Mouse (Mus musculus) embryonic facial prominence, embryonic 13.5 days (tissue): Measurements from ENCODE around the gene Klhl33. TPM values are rescaled to one million over a fixed set of nuclear protein-coding genes. Genes with fewer than 3 reads are reported as not detected.
"Not testable (repeated sequence)": the region's sequence is repeated elsewhere in the genome, so short reads cannot be mapped to it uniquely, and the experiment has no call there.

Source experiments
- ATAC-seq: fragments of 200-750 bp; cut with Nextera tagmentation; 2 replicates; pipeline ENCODE4 v1.8.0; 2017; ENCODE audit warnings: low read depth; ENCODE audit not compliant: insufficient number of reproducible peaks, insufficient read depth, low FRiP score, low TSS enrichment
- H3K27ac ChIP-seq: fragments of 300-500 bp; sonication (generic); 2 replicates; pipeline ENCODE4 v1.5.1; 2015; ENCODE audit warnings: moderate library complexity, mild to moderate bottlenecking, inconsistent platforms
- H3K27me3 ChIP-seq: fragments of 300-500 bp; sonication (generic); 2 replicates; pipeline ENCODE4 v1.6.1; 2015; ENCODE audit warnings: mild to moderate bottlenecking, inconsistent platforms
- H3K36me3 ChIP-seq: fragments of 300-500 bp; sonication (generic); 2 replicates; pipeline ENCODE4 v1.6.1; 2015; ENCODE audit warnings: mild to moderate bottlenecking, inconsistent platforms
- H3K4me1 ChIP-seq: fragments of 300-500 bp; sonication (generic); 2 replicates; pipeline ENCODE4 v1.6.1; 2015; ENCODE audit warnings: inconsistent platforms
- H3K4me2 ChIP-seq: fragments of 300-500 bp; sonication (generic); 2 replicates; pipeline ENCODE4 v1.6.1; 2015; ENCODE audit warnings: moderate library complexity, mild to moderate bottlenecking, inconsistent platforms
- H3K4me3 ChIP-seq: fragments of 300-500 bp; sonication (generic); 2 replicates; pipeline ENCODE4 v1.5.1; 2015; ENCODE audit warnings: mild to moderate bottlenecking, inconsistent platforms
- H3K9ac ChIP-seq: fragments of 300-500 bp; sonication (generic); 2 replicates; pipeline ENCODE4 v1.6.1; 2015; ENCODE audit warnings: mild to moderate bottlenecking, inconsistent platforms
- H3K9me3 ChIP-seq: fragments of 300-500 bp; sonication (generic); 2 replicates; pipeline ENCODE4 v1.6.1; 2016; ENCODE audit warnings: inconsistent platforms
- WGBS: fragments of 180-500 bp; shearing (Covaris S2); methylation state at CpG from one replicate; pipeline ENCODE4 v1.1.7; 2015; ENCODE audit warnings: mixed read lengths; 5-methylcytosine and 5-hydroxymethylcytosine counted together
- polyA plus RNA-seq: library from polyadenylated mRNA; unstranded; fragments of >200 nt; fragmentation: Nextera tagmentation; extraction: Ambion mirVana; gene quantifications from 2 replicates; pipeline ENCODE4 v1.2.1, GENCODE M21; 2015

Klhl33 gene
- polyA plus RNA-seq, 1 experiment from 2014 or later = 0.37 TPM

- Histone ChIP-seq H3K9me3 (no peaks in the 10 kb centered on the region), H3K27ac (0 out of 2 replicates have a peak overlapping the region, but pooled peaks have one; percentile 58), H3K9ac (peak overlapping the region; percentile 73), H3K36me3 (no peaks in the 10 kb centered on the region; the same call in 1 of the 2 replicates), H3K4me2 (peak overlapping the region; percentile 64), H3K4me3 (peak overlapping the region; percentile 49), H3K4me1 (peaks cover 5% of the 10 kb centered on the region; the same call in 1 of the 2 replicates), H3K27me3 (no peaks in the 10 kb centered on the region)
- 23% methylated on average over 5 of the region's 5 CpGs for WGBS
- no peak for ATAC-seq
These were observed 26.5 kb downstream of the Klhl33 start for GRCm38 (mm10) chr14:50870805-50871143.

GRCm38 (mm10) chr14:50869889-50870804, 27.2 kb downstream of the Klhl33 start, which contains the start of gene Tep1:
TSS of gene Tep1 (minus strand) at chr14:50870560.
- Histone ChIP-seq H3K9ac (peak within 1 kb of the TSS; percentile 73), H3K4me3 (peak within 1 kb of the TSS; percentile 49), H3K4me2 (peak within 1 kb of the TSS; percentile 64), H3K27me3 (no peaks in the 10 kb centered on the region), H3K36me3 (no peaks in the 10 kb centered on the region; the same call in 1 of the 2 replicates), H3K27ac (peak within 1 kb of the TSS; percentile 58), H3K4me1 (peaks cover 5% of the 10 kb centered on the region; the same call in 1 of the 2 replicates), H3K9me3 (no peaks in the 10 kb centered on the region)
- ATAC-seq = peak; percentile 85
- WGBS = 6% methylated on average over 32 of the region's 32 CpGs

- no peaks in the 10 kb centered on the region; the same call in 1 of the 2 replicates for H3K36me3 ChIP-seq
- ATAC-seq = no peak
- no peaks in the 10 kb centered on the region for H3K27me3 ChIP-seq
- H3K9ac ChIP-seq = no peak overlapping the region
- no peak overlapping the region for H3K27ac ChIP-seq
- H3K4me2 ChIP-seq = no peak overlapping the region
- H3K4me1 ChIP-seq = peaks cover 5% of the 10 kb centered on the region; the same call in 1 of the 2 replicates
- H3K4me3 ChIP-seq = no peak overlapping the region
- H3K9me3 ChIP-seq = no peaks in the 10 kb centered on the region
- 87% methylated on average over 5 of the region's 5 CpGs for WGBS
These were observed 28.7 kb downstream of the Klhl33 start for GRCm38 (mm10) chr14:50868656-50869055.

- 80% methylated on average over 4 of the region's 4 CpGs for WGBS
- Histone ChIP-seq H3K9me3 (no peaks in the 10 kb centered on the region), H3K27ac (no peak overlapping the region), H3K4me2 (no peak overlapping the region), H3K36me3 (no peaks in the 10 kb centered on the region; the same call in 1 of the 2 replicates), H3K4me1 (peaks cover 5% of the 10 kb centered on the region; the same call in 1 of the 2 replicates), H3K27me3 (no peaks in the 10 kb centered on the region), H3K4me3 (no peak overlapping the region), H3K9ac (no peak overlapping the region)
- no peak for ATAC-seq
These were observed 29.1 kb downstream of the Klhl33 start for GRCm38 (mm10) chr14:50868211-50868610.

GRCm38 (mm10) chr14:50866966-50867365, 30.3 kb downstream of the Klhl33 start:
- Histone ChIP-seq H3K9ac (no peak overlapping the region), H3K36me3 (peaks cover 7% of the 10 kb centered on the region; the same call in 1 of the 2 replicates), H3K9me3 (no peaks in the 10 kb centered on the region), H3K27me3 (no peaks in the 10 kb centered on the region), H3K27ac (no peak overlapping the region), H3K4me3 (no peak overlapping the region), H3K4me1 (peaks cover 5% of the 10 kb centered on the region; the same call in 1 of the 2 replicates), H3K4me2 (no peak overlapping the region)
- no peak for ATAC-seq
- WGBS = 92% methylated on average over 3 of the region's 3 CpGs

- H3K4me3 ChIP-seq, H3K4me1 ChIP-seq, H3K9ac ChIP-seq, H3K27ac ChIP-seq, H3K4me2 ChIP-seq, H3K9me3 ChIP-seq, H3K27me3 ChIP-seq, ATAC-seq: not testable (repeated sequence)
- H3K36me3 ChIP-seq = peaks cover 12% of the 10 kb centered on the region; the same call in 1 of the 2 replicates
These were observed 32.3 kb downstream of the Klhl33 start for GRCm38 (mm10) chr14:50865005-50865404.

GRCm38 (mm10) chr14:50862641-50863040, 34.7 kb downstream of the Klhl33 start:
- Histone ChIP-seq H3K9ac (no peak overlapping the region), H3K4me3 (no peak overlapping the region), H3K36me3 (peaks cover 20% of the 10 kb centered on the region), H3K9me3 (no peaks in the 10 kb centered on the region), H3K4me2 (no peak overlapping the region), H3K4me1 (no peaks in the 10 kb centered on the region), H3K27me3 (no peaks in the 10 kb centered on the region), H3K27ac (no peak overlapping the region)
- WGBS = 86% methylated on average over 10 of the region's 10 CpGs
- ATAC-seq = no peak

- Histone ChIP-seq H3K27me3 (no peaks in the 10 kb centered on the region), H3K4me2 (no peak overlapping the region), H3K4me1 (no peaks in the 10 kb centered on the region), H3K4me3 (no peak overlapping the region), H3K9ac (no peak overlapping the region), H3K9me3 (no peaks in the 10 kb centered on the region), H3K27ac (no peak overlapping the region), H3K36me3 (peaks cover 27% of the 10 kb centered on the region)
- ATAC-seq = no peak
- 88% methylated on average over 5 of the region's 5 CpGs for WGBS
These were observed 41.5 kb downstream of the Klhl33 start for GRCm38 (mm10) chr14:50855788-50856187.

Other genes starting within 250 kb of the Klhl33 start
- gene Olfr747, start 204.3 kb downstream of the Klhl33 start, polyA plus RNA-seq = not detected in 2 replicates
- not detected in 2 replicates for gene Olfr748, start 190.1 kb downstream of the Klhl33 start, polyA plus RNA-seq
- not detected in 2 replicates for gene Olfr749, start 152.4 kb downstream of the Klhl33 start, polyA plus RNA-seq
- gene Ttc5, start 112.0 kb downstream of the Klhl33 start, polyA plus RNA-seq = 87.1 and 89.4 TPM in 2 replicates
- gene Ccnb1ip1, start 89.8 kb downstream of the Klhl33 start, polyA plus RNA-seq = not detected in 2 replicates
- gene Parp2, start 89.7 kb downstream of the Klhl33 start, polyA plus RNA-seq = 72.4 and 78.7 TPM in 2 replicates
- gene Tep1, start 26.9 kb downstream of the Klhl33 start, polyA plus RNA-seq = 4.4 and 5.3 TPM in 2 replicates
- gene Osgep, start 27.4 kb upstream of the Klhl33 start, polyA plus RNA-seq = 182 and 189 TPM in 2 replicates
- 263 and 305 TPM in 2 replicates for gene Apex1, start 27.5 kb upstream of the Klhl33 start, polyA plus RNA-seq
- 55.6 and 56.9 TPM in 2 replicates for gene Pip4p1, start 33.3 kb upstream of the Klhl33 start, polyA plus RNA-seq
- 49.3 and 49.7 TPM in 2 replicates for gene Pnp, start 33.6 kb upstream of the Klhl33 start, polyA plus RNA-seq
- 3.1 TPM in 1 of 2 replicates, not detected in the other for gene Gm49342, start 47.0 kb upstream of the Klhl33 start, polyA plus RNA-seq
- 0.39 and 0.65 TPM in 2 replicates for gene Pnp2, start 58.5 kb upstream of the Klhl33 start, polyA plus RNA-seq
- 0.18 and 0.29 TPM in 2 replicates for gene Rnase10, start 110.2 kb upstream of the Klhl33 start, polyA plus RNA-seq
- not detected in 2 replicates for gene Rnase9, start 144.4 kb upstream of the Klhl33 start, polyA plus RNA-seq
- gene Rnase11, start 152.7 kb upstream of the Klhl33 start, polyA plus RNA-seq = not detected in 2 replicates
- not detected in 2 replicates for gene Rnase12, start 160.2 kb upstream of the Klhl33 start, polyA plus RNA-seq
- gene Olfr750, start 176.9 kb upstream of the Klhl33 start, polyA plus RNA-seq = not detected in 2 replicates
- 27.4 and 27.6 TPM in 2 replicates for gene Rnase4, start 193.6 kb upstream of the Klhl33 start, polyA plus RNA-seq
- gene Ang, start 193.6 kb upstream of the Klhl33 start, polyA plus RNA-seq = 4.6 and 5.7 TPM in 2 replicates
- not detected in 2 replicates for gene Eddm3b, start 216.9 kb upstream of the Klhl33 start, polyA plus RNA-seq
- 0.50 and 0.56 TPM in 2 replicates for gene Rnase6, start 226.4 kb upstream of the Klhl33 start, polyA plus RNA-seq
- gene Rnase1, start 249.3 kb upstream of the Klhl33 start, polyA plus RNA-seq = 0.28 TPM in 1 of 2 replicates, not detected in the other